Mouse (Mus musculus): ENCODE data around the gene Npas4. TPM values are rescaled to one million over a fixed set of nuclear protein-coding genes. Genes with fewer than 3 reads are reported as not detected.

Npas4 gene
- 3.5 and 3.8 TPM in 2 replicates for total RNA-seq (2014; rRNA removed)
- polyA plus RNA-seq (2015; fragmentation: Nextera tagmentation; extraction: Ambion mirVana), result 0.36 and 0.42 TPM in 2 replicates

DNA sequence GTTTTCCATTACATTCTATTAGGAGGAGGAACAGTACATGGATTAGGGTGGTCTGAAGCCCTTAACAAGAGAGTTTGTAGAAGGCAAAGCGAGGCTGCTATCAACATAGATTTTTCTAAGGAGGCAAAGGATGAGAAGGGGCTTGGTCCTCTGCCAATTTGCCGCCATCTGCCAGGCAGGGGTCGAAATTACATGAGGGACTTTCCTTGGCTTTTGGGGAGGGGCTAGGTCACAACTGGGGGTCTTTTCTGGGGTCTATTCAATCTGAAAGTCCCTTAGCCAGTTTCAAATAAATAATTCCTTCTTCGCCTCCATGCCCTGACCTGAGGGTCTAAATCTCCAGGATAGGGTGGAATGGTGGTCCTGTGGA is at the start of gene Npas4:
Gene Npas4, minus strand, starts transcription at position 61 of the 370 bp plus-strand sequence.
- Histone ChIP-seq H3K4me1 (ENCODE audit: insufficient read depth) (peaks cover 32% of the 10 kb centered on the region), H3K27ac (ENCODE audit: low read depth, low read length) (0 out of 2 replicates have a peak within 1 kb of the TSS, but pooled peaks have one; percentile 24), H3K36me3 (ENCODE audit: insufficient read depth) (peaks cover 11% of the 10 kb centered on the region), H3K9me3 (ENCODE audit: low read length) (no peaks in the 10 kb centered on the region), H3K4me2 (ENCODE audit: low read depth) (peak within 1 kb of the TSS; percentile 68), H3K9ac (peak within 1 kb of the TSS; percentile 46), H3K4me3 (ENCODE audit: low read depth, low read length) (peak within 1 kb of the TSS; percentile 41), H3K27me3 (ENCODE audit: insufficient read depth, low read length) (no peaks in the 10 kb centered on the region)
- 13% methylated on average over 4 of the region's 4 CpGs for WGBS
- no peak; the same call in 1 of the 2 replicates for TF ChIP-seq CTCF (IDR thresholded peaks at IDR 0.05; ENCODE audit: low read depth)
- no peak for ATAC-seq
- DNase-seq, result no peak

DNA sequence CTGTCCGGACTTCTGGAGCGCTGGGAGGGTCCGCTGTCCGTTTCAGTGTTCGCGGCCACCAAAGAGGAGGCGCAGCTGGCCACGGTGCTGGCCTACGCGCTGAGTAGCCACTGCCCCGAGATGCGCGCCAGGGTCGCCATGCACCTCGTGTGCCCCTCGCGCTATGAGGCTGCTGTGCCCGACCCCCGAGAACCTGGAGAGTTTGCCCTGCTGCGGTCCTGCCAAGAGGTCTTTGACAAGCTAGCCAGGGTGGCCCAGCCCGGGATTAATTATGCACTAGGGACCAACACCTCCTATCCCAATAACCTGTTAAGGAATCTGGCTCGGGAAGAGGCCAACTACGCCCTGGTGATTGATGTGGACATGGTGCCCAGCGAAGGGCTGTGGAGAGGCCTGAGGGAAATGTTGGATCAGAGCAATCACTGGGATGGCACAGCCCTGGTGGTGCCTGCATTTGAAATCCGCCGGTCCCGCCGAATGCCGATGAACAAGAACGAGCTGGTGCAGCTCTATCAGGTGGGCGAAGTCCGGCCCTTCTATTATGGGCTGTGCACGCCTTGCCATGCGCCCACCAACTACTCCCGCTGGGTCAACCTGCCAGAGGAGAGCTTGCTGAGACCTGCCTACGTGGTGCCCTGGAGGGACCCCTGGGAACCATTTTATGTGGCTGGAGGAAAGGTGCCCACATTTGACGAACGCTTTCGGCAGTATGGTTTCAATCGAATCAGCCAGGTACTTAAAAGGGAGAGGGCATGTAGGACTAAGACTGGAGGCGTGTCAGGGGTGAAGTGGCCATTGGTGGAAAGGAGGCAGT is 49.4 kb upstream of the Npas4 start:
- Histone ChIP-seq H3K4me2 (ENCODE audit: low read depth) (peak overlapping the region; percentile 93), H3K4me3 (ENCODE audit: low read depth, low read length) (peak overlapping the region; percentile 81), H3K27ac (ENCODE audit: low read depth, low read length) (peak overlapping the region; percentile 88), H3K36me3 (ENCODE audit: insufficient read depth) (peaks cover 16% of the 10 kb centered on the region; the same call in 1 of the 2 replicates), H3K9ac (peak overlapping the region; percentile 94), H3K9me3 (ENCODE audit: low read length) (no peaks in the 10 kb centered on the region), H3K27me3 (ENCODE audit: insufficient read depth, low read length) (no peaks in the 10 kb centered on the region), H3K4me1 (ENCODE audit: insufficient read depth) (0 out of 2 replicates have a peak, but pooled peaks cover 15% of the 10 kb centered on the region)
- WGBS, result 11% methylated on average over 41 of the region's 41 CpGs
- no peak for DNase-seq
- no peak for TF ChIP-seq CTCF (IDR thresholded peaks at IDR 0.05; ENCODE audit: low read depth)
- ATAC-seq, result no peak

DNA sequence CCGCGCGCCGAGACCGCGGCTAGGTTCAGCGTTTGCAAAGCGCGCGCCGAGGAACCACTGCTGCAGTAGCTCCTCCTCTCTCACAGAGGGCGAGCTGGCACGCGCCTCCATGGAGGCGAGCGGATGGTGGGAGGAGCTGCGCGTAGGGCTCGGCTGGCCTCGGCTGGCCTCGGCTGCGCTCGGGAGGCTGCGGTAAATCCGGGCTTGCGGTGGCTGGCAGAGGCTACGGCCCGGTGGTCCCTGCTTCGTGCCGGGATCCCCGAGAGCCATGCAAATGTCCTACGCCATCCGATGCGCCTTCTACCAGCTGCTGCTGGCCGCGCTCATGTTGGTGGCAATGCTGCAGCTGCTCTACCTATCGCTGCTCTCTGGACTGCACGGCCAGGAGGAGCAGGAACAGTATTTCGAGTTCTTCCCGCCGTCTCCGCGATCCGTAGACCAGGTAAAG is 48.6 kb upstream of the Npas4 start, which contains the start of the genes B4gat1 and AC124502.3:
Gene B4gat1, plus strand, starts transcription at position 118 of the 448 bp plus-strand sequence.
Gene AC124502.3, plus strand, starts transcription at position 183 of the 448 bp plus-strand sequence.
- DNase-seq (peak; percentile 97), ATAC-seq (peak; percentile 96)
- Histone ChIP-seq H3K4me3 (ENCODE audit: low read depth, low read length) (peak within 1 kb of the TSS; percentile 81), H3K4me2 (ENCODE audit: low read depth) (peak within 1 kb of the TSS; percentile 93), H3K27ac (ENCODE audit: low read depth, low read length) (peak within 1 kb of the TSS; percentile 88), H3K9ac (peak within 1 kb of the TSS; percentile 94), H3K36me3 (ENCODE audit: insufficient read depth) (peaks cover 13% of the 10 kb centered on the region; the same call in 1 of the 2 replicates), H3K4me1 (ENCODE audit: insufficient read depth) (0 out of 2 replicates have a peak, but pooled peaks cover 15% of the 10 kb centered on the region), H3K9me3 (ENCODE audit: low read length) (no peaks in the 10 kb centered on the region), H3K27me3 (ENCODE audit: insufficient read depth, low read length) (no peaks in the 10 kb centered on the region)
- 0% methylated on average over 44 of the region's 44 CpGs for WGBS
- TF ChIP-seq CTCF (IDR thresholded peaks at IDR 0.05; ENCODE audit: low read depth), result peak; percentile 62

DNA sequence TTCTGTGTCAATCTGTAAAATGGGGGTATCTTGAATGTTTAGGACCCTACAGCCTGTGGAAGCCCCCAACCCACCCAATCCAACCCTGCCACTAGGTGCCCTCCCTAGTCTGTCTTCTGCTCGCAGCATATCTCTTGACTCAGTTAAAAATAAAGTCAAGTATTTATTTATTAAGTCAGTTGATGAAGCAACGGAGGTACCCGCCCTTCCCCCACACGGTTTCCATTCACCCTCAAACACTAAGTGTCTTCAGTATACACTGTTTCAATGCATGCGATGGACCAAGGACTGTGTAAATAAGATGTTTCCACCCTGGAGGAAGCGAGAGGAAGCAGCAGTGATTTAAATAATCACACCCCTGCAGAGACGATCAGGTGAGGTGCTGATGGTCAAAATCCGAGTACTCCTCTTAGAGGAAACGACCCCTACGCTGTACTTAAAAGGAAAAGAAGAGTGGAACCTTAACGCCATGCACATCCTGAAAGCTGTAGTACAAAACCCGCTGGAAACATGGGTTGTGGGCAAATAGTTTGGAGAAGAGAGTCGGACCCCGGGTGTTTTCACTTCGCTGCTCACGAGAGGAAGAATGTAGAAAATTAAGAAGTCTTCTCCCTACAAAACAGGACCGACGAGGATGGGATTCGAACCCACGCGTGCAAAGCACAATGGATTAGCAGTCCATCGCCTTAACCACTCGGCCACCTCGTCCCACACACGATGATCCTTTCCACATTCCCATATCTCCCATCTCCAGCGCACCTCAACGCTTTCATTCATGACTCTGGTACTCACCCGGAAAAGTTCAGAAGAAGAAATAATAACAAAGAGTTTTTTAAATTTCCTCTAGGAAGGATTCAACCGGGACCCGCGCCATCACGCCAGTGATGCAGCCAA is 47.8 kb upstream of the Npas4 start:
- H3K4me2 ChIP-seq (ENCODE audit: low read depth), result peak overlapping the region; percentile 93
- WGBS, result 5% methylated on average over 32 of the region's 32 CpGs
- peak; percentile 91 for DNase-seq
- peak overlapping the region; percentile 88 for H3K27ac ChIP-seq (ENCODE audit: low read depth, low read length)
- peaks cover 5% of the 10 kb centered on the region; the same call in 1 of the 2 replicates for H3K36me3 ChIP-seq (ENCODE audit: insufficient read depth)
- H3K27me3 ChIP-seq (ENCODE audit: insufficient read depth, low read length), result no peaks in the 10 kb centered on the region
- peak; percentile 44 for ATAC-seq
- peak overlapping the region; percentile 81 for H3K4me3 ChIP-seq (ENCODE audit: low read depth, low read length)
- peak overlapping the region; percentile 94 for H3K9ac ChIP-seq
- 0 out of 2 replicates have a peak, but pooled peaks cover 15% of the 10 kb centered on the region for H3K4me1 ChIP-seq (ENCODE audit: insufficient read depth)
- no peak for TF ChIP-seq CTCF (IDR thresholded peaks at IDR 0.05; ENCODE audit: low read depth)
- H3K9me3 ChIP-seq (ENCODE audit: low read length), result no peaks in the 10 kb centered on the region

DNA sequence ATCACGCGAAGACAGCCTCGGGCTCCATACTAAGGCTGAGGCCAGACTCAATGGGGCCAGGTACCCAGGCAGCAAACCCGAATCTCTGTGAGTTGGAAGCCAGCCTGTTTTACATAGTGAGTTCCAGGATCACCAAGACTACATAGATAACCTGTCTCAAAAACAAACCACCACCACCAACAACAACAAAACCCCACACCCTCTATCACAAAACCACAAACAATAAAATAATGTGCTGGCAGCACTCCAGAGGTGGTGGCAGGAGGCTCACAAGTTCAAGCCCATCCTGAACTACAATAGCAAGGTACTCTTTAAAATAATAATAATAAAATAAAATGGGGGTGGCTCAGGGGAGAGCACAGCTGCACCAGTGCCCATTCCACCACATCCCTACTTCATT is 46.5 kb upstream of the Npas4 start:
- 79% methylated on average over 4 of the region's 4 CpGs for WGBS

DNA sequence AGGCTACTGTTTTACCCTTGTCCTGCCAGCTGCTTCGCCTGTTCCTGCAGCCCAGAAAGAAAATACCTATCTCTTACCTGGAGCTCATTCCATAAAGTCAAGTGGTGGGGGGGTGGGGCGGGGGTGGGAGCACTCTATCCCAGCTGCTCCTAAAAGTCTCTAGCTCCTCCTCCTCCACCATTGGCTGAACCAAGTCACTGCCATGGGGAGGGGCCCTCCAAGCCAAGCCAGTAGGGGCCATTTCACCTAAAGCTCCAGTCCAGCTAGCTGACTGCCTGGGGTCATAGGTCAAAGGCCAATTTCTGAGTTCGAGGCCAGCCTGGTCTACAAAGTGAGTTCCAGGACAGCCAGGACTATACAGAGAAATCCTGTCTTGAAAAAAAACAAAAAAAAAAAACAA is 42.6 kb upstream of the Npas4 start:
- TF ChIP-seq CTCF (IDR thresholded peaks at IDR 0.05; ENCODE audit: low read depth), result no peak
- no peak overlapping the region for H3K9ac ChIP-seq
- no peak overlapping the region for H3K4me2 ChIP-seq (ENCODE audit: low read depth)
- no peaks in the 10 kb centered on the region for H3K4me1 ChIP-seq (ENCODE audit: insufficient read depth)
- peaks cover 41% of the 10 kb centered on the region for H3K36me3 ChIP-seq (ENCODE audit: insufficient read depth)
- H3K27ac ChIP-seq (ENCODE audit: low read depth, low read length), result no peak overlapping the region
- no peak for DNase-seq
- H3K27me3 ChIP-seq (ENCODE audit: insufficient read depth, low read length), result no peaks in the 10 kb centered on the region
- no peaks in the 10 kb centered on the region for H3K9me3 ChIP-seq (ENCODE audit: low read length)
- WGBS, result 85% methylated on average over 3 of the region's 3 CpGs
- H3K4me3 ChIP-seq (ENCODE audit: low read depth, low read length), result no peak overlapping the region
- ATAC-seq, result no peak

More for the DNA sequence above, 46.5 kb upstream of the Npas4 start:
- H3K9ac ChIP-seq, result no peak overlapping the region
- no peak for ATAC-seq
- H3K9me3 ChIP-seq (ENCODE audit: low read length), result no peaks in the 10 kb centered on the region
- no peak for TF ChIP-seq CTCF (IDR thresholded peaks at IDR 0.05; ENCODE audit: low read depth)
- no peaks in the 10 kb centered on the region for H3K27me3 ChIP-seq (ENCODE audit: insufficient read depth, low read length)
- no peak overlapping the region for H3K4me2 ChIP-seq (ENCODE audit: low read depth)
- 0 out of 2 replicates have a peak, but pooled peaks cover 11% of the 10 kb centered on the region for H3K4me1 ChIP-seq (ENCODE audit: insufficient read depth)
- no peak overlapping the region for H3K27ac ChIP-seq (ENCODE audit: low read depth, low read length)
- no peak overlapping the region for H3K4me3 ChIP-seq (ENCODE audit: low read depth, low read length)
- peaks cover 5% of the 10 kb centered on the region for H3K36me3 ChIP-seq (ENCODE audit: insufficient read depth)
- DNase-seq, result no peak

All from forebrain, postnatal 0 days (tissue).